Mouse (Mus musculus) forebrain, embryonic 14.5 days (tissue): ENCODE data around the gene Asphd2. TPM values are rescaled to one million over a fixed set of nuclear protein-coding genes. Genes with fewer than 3 reads are reported as not detected.
A peak's percentile ranks its signal among the peaks of the same experiment; 100 is the strongest.

Source experiments
- ATAC-seq: fragments of 200-750 bp; cut with Nextera tagmentation; 2 replicates; pipeline ENCODE4 v1.8.0; 2017; ENCODE audit warnings: mild to moderate bottlenecking, moderate library complexity
- DNase-seq: peaks from one replicate; pipeline ENCODE4 v3.0.0-alpha.2; 2015; ENCODE audit warnings: low spot score
- H3K27ac ChIP-seq: fragments of 300-500 bp; sonication (generic); 2 replicates; pipeline ENCODE4 v1.5.1; 2014; ENCODE audit warnings: low read depth, mild to moderate bottlenecking, control low read depth, low read length, moderate library complexity
- H3K27me3 ChIP-seq: fragments of 300-500 bp; sonication (generic); replicated peaks from 2 replicates; pipeline ENCODE4 v1.6.1; 2014; ENCODE audit warnings: low read length, control low read depth, mixed read lengths; ENCODE audit not compliant: control insufficient read depth, insufficient read depth
- H3K36me3 ChIP-seq: fragments of 300-500 bp; sonication (generic); 2 replicates; pipeline ENCODE4 v1.6.1; 2014; ENCODE audit warnings: low read length, control low read depth; ENCODE audit not compliant: control insufficient read depth, insufficient read depth
- H3K4me1 ChIP-seq: fragments of 300-500 bp; sonication (generic); 2 replicates; pipeline ENCODE4 v1.6.1; 2014; ENCODE audit warnings: antibody characterized with exemption, low read length, control low read depth; ENCODE audit not compliant: control insufficient read depth, insufficient read depth
- H3K4me2 ChIP-seq: fragments of 300-500 bp; sonication (generic); 2 replicates; pipeline ENCODE4 v1.6.1; 2014; ENCODE audit warnings: mild to moderate bottlenecking, control low read depth, low read length
- H3K4me3 ChIP-seq: fragments of 300-500 bp; sonication (generic); 2 replicates; pipeline ENCODE4 v1.5.1; 2014; ENCODE audit warnings: low read depth, low read length, control low read depth
- H3K9ac ChIP-seq: fragments of 300-500 bp; sonication (generic); 2 replicates; pipeline ENCODE4 v1.6.1; 2014; ENCODE audit warnings: mild to moderate bottlenecking, low read length, control low read depth, moderate library complexity
- H3K9me3 ChIP-seq: fragments of 300-500 bp; sonication (generic); replicated peaks from 2 replicates; pipeline ENCODE4 v1.6.1; 2016; ENCODE audit warnings: low read length, control low read depth, mixed read lengths; ENCODE audit not compliant: control insufficient read depth
- WGBS: fragments of 180-500 bp; shearing (Covaris S2); extraction: QIAGEN DNeasy Blood & Tissue Kit; methylation state at CpG from one replicate; pipeline ENCODE4 v1.1.7; 2014; 5-methylcytosine and 5-hydroxymethylcytosine counted together
- polyA plus RNA-seq: library from polyadenylated mRNA; unstranded; fragments of >200 nt; fragmentation: Nextera tagmentation; extraction: Ambion mirVana; gene quantifications from 2 replicates; pipeline ENCODE4 v1.2.1, GENCODE M21; 2014

Gene Asphd2
- polyA plus RNA-seq, 1 experiment from 2014 or later = 31.6 TPM

GRCm38 (mm10) chr5:112368666-112369065, 26.0 kb downstream of the Asphd2 start:
- ATAC-seq (no peak), DNase-seq (peak; percentile 42)
- H3K27ac ChIP-seq = no peak overlapping the region
- no peaks in the 10 kb centered on the region for H3K27me3 ChIP-seq
- no peaks in the 10 kb centered on the region for H3K9me3 ChIP-seq
- H3K4me1 ChIP-seq = peaks cover 23% of the 10 kb centered on the region
- H3K36me3 ChIP-seq = peaks cover 72% of the 10 kb centered on the region
- no peak overlapping the region for H3K4me2 ChIP-seq
- no peak overlapping the region for H3K9ac ChIP-seq
- no peak overlapping the region for H3K4me3 ChIP-seq
- WGBS = 88% methylated on average over 10 of the region's 10 CpGs

GRCm38 (mm10) chr5:112367929-112368328, 26.7 kb downstream of the Asphd2 start:
- 91% methylated on average over 12 of the region's 12 CpGs for WGBS
- no peak overlapping the region for H3K9ac ChIP-seq
- no peaks in the 10 kb centered on the region for H3K27me3 ChIP-seq
- no peak overlapping the region for H3K27ac ChIP-seq
- no peak overlapping the region for H3K4me2 ChIP-seq
- no peaks in the 10 kb centered on the region for H3K9me3 ChIP-seq
- DNase-seq (no peak), ATAC-seq (no peak)
- H3K4me3 ChIP-seq = no peak overlapping the region
- peaks cover 73% of the 10 kb centered on the region for H3K36me3 ChIP-seq
- peaks cover 22% of the 10 kb centered on the region for H3K4me1 ChIP-seq

GRCm38 (mm10) chr5:112367338-112367737, 27.3 kb downstream of the Asphd2 start:
- Histone ChIP-seq H3K4me1 (peaks cover 16% of the 10 kb centered on the region), H3K27me3 (no peaks in the 10 kb centered on the region), H3K9ac (no peak overlapping the region), H3K36me3 (peaks cover 77% of the 10 kb centered on the region), H3K9me3 (no peaks in the 10 kb centered on the region), H3K27ac (no peak overlapping the region), H3K4me3 (no peak overlapping the region), H3K4me2 (no peak overlapping the region)
- ATAC-seq = no peak
- DNase-seq = no peak
- 90% methylated on average over 4 of the region's 4 CpGs for WGBS

- no peak overlapping the region for H3K27ac ChIP-seq
- DNase-seq = no peak
- H3K4me1 ChIP-seq = peaks cover 12% of the 10 kb centered on the region
- no peaks in the 10 kb centered on the region for H3K27me3 ChIP-seq
- no peak overlapping the region for H3K4me3 ChIP-seq
- H3K4me2 ChIP-seq = no peak overlapping the region
- WGBS = 93% methylated on average over 6 of the region's 6 CpGs
- peaks cover 81% of the 10 kb centered on the region for H3K36me3 ChIP-seq
- ATAC-seq = no peak
- no peaks in the 10 kb centered on the region for H3K9me3 ChIP-seq
- H3K9ac ChIP-seq = no peak overlapping the region
Measured at GRCm38 (mm10) chr5:112366879-112367278, 27.8 kb downstream of the Asphd2 start.

GRCm38 (mm10) chr5:112364184-112364797, 30.4 kb downstream of the Asphd2 start:
- DNase-seq (no peak), ATAC-seq (no peak)
- H3K4me3 ChIP-seq = no peak overlapping the region
- H3K4me2 ChIP-seq = no peak overlapping the region
- no peak overlapping the region for H3K27ac ChIP-seq
- H3K4me1 ChIP-seq = no peaks in the 10 kb centered on the region
- no peak overlapping the region for H3K9ac ChIP-seq
- H3K36me3 ChIP-seq = peaks cover 66% of the 10 kb centered on the region
- no peaks in the 10 kb centered on the region for H3K27me3 ChIP-seq
- 79% methylated on average over 10 of the region's 10 CpGs for WGBS
- H3K9me3 ChIP-seq = no peaks in the 10 kb centered on the region

GRCm38 (mm10) chr5:112360077-112360476, 34.6 kb downstream of the Asphd2 start:
- peaks cover 55% of the 10 kb centered on the region for H3K36me3 ChIP-seq
- no peak overlapping the region for H3K9ac ChIP-seq
- no peak overlapping the region for H3K4me3 ChIP-seq
- 96% methylated on average over 3 of the region's 3 CpGs for WGBS
- no peak for DNase-seq
- H3K9me3 ChIP-seq = no peaks in the 10 kb centered on the region
- H3K4me2 ChIP-seq = no peak overlapping the region
- H3K4me1 ChIP-seq = no peaks in the 10 kb centered on the region
- no peaks in the 10 kb centered on the region for H3K27me3 ChIP-seq
- no peak for ATAC-seq
- H3K27ac ChIP-seq = no peak overlapping the region

GRCm38 (mm10) chr5:112359520-112359919, 35.1 kb downstream of the Asphd2 start:
- H3K27ac ChIP-seq = no peak overlapping the region
- DNase-seq = no peak
- no peak overlapping the region for H3K9ac ChIP-seq
- no peaks in the 10 kb centered on the region for H3K4me1 ChIP-seq
- H3K9me3 ChIP-seq = no peaks in the 10 kb centered on the region
- no peak for ATAC-seq
- WGBS = 93% methylated on average over 4 of the region's 4 CpGs
- peaks cover 55% of the 10 kb centered on the region for H3K36me3 ChIP-seq
- H3K27me3 ChIP-seq = no peaks in the 10 kb centered on the region
- no peak overlapping the region for H3K4me3 ChIP-seq
- H3K4me2 ChIP-seq = no peak overlapping the region

GRCm38 (mm10) chr5:112356322-112356721, 38.3 kb downstream of the Asphd2 start:
- ATAC-seq (no peak), DNase-seq (no peak)
- H3K9ac ChIP-seq = no peak overlapping the region
- 95% methylated on average over 9 of the region's 9 CpGs for WGBS
- H3K9me3 ChIP-seq = no peaks in the 10 kb centered on the region
- H3K4me2 ChIP-seq = no peak overlapping the region
- no peaks in the 10 kb centered on the region for H3K4me1 ChIP-seq
- peaks cover 57% of the 10 kb centered on the region for H3K36me3 ChIP-seq
- no peak overlapping the region for H3K27ac ChIP-seq
- H3K27me3 ChIP-seq = no peaks in the 10 kb centered on the region
- H3K4me3 ChIP-seq = no peak overlapping the region

GRCm38 (mm10) chr5:112355910-112356309, 38.8 kb downstream of the Asphd2 start, which contains the start of gene Gm6583:
Gene Gm6583 (minus strand): TSS chr5:112356033.
- Histone ChIP-seq H3K27ac (no peak within 1 kb of the TSS), H3K27me3 (no peaks in the 10 kb centered on the region), H3K9me3 (no peaks in the 10 kb centered on the region), H3K9ac (no peak within 1 kb of the TSS), H3K36me3 (peaks cover 60% of the 10 kb centered on the region), H3K4me3 (no peak within 1 kb of the TSS), H3K4me1 (no peaks in the 10 kb centered on the region), H3K4me2 (no peak within 1 kb of the TSS)
- ATAC-seq = no peak
- DNase-seq = no peak
- WGBS = 61% methylated on average over 12 of the region's 13 CpGs
